Mouse (Mus musculus) retina, embryonic 14.5 days (tissue): ENCODE measurements around the gene Hoxd12.

ENCODE experiments used
- DNase-seq: peaks from one replicate; pipeline ENCODE4 v3.0.0-alpha.2; 2015; ENCODE audit warnings: low spot score

Hoxd12 gene

GRCm38 (mm10) chr2:74674881-74675665 lies at the start of gene Hoxd12:
TSS of gene Hoxd12 (plus strand) at chr2:74675013.
- DNase-seq: no peak

DNA sequence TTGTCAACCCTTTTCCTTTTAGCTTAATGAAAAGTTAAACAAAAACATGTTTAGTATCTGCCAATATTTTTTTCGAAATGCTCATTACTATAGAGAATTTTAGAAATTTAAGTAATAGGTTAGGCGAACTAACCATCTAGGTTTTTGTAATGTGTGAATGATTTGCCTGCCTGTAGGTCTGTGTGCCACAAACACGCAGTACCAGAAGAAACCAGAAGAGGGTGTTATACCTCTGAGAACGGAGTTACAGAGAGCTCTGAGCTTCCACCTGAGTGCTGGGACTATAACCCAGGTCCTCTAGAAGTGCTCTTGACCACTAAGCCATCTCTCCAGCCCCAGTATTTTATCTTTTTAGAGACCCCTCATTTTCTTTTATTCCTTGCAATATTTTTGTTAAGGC lies 39.4 kb upstream of the Hoxd12 start:
- no peak for DNase-seq

GRCm38 (mm10) chr2:74642431-74642830 lies 32.4 kb upstream of the Hoxd12 start:
- DNase-seq: no peak

GRCm38 (mm10) chr2:74645631-74646030 lies 29.2 kb upstream of the Hoxd12 start:
- DNase-seq: no peak

DNA sequence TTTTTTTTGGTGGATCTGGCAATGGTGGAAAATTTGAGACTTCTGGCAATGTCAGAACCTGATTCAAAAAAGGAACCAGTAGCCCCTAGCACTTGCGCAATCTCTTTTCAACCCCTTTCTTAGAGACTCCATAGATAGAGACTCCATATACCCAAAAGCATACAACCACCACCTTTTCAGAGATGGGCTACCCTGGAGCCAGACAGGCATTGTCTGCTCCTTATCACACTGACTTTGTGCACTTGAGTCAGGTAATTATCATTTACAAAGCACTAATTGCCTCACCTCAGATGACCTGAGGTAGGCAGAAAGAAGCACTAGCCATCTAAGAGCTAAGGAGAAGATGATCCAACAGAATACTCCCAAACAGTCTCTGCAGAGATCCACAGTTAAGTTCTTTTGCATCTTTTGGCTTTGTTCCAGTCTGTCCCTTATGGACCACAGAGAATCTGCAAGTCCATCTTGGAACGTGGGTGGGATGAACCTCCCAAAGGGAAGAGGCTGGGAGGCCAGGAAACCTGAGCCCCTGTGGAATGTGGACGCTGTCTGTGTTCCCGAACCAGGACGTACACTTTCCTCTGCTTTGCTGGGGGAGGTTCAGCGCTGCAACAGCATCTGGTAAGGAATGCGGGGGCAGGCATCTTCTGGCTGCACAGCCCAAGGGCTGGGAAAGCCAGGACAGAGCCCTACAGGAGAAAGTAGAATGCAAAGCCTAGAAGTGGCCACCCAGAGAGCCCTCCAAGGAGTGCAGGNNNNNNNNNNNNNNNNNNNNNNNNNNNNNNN lies 27.5 kb upstream of the Hoxd12 start:
- DNase-seq: no peak

GRCm38 (mm10) chr2:74652996-74653340 lies 21.8 kb upstream of the Hoxd12 start:
- DNase-seq: peak; percentile 40

DNA sequence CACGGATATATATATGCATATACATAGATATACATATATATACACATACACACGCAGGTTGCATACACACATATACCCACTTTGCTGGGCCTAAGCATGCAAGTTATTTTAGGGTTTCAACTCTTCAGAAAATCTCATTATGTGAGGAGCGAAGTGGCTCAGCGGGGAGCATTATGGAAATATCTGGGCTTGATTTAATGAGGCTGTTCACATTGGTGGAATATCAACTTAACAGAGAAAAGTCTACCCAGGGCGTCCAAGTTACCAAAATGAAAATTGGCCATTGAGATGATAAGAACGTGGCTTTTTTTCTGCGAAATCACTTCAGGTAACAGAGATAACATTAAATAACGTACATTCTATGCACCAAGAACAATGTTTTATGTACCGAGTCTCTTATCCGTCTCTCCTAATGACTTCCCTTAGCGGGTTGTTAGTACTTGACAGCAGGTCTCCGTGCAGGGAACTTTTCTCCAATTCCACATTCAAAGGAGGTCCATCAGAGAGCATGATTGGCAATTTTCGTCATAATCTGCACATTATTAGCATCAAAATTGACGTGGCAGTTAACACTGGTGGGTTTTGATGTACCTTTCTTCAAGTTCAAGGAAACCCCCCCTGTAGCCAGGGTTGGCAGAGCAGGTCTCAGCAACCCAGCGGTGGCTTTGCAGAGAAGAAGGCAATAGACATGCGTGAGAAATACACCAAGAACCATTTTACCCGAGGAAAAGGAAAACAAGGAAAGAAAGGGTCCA lies 20.9 kb upstream of the Hoxd12 start:
- peak; percentile 45 for DNase-seq

DNA sequence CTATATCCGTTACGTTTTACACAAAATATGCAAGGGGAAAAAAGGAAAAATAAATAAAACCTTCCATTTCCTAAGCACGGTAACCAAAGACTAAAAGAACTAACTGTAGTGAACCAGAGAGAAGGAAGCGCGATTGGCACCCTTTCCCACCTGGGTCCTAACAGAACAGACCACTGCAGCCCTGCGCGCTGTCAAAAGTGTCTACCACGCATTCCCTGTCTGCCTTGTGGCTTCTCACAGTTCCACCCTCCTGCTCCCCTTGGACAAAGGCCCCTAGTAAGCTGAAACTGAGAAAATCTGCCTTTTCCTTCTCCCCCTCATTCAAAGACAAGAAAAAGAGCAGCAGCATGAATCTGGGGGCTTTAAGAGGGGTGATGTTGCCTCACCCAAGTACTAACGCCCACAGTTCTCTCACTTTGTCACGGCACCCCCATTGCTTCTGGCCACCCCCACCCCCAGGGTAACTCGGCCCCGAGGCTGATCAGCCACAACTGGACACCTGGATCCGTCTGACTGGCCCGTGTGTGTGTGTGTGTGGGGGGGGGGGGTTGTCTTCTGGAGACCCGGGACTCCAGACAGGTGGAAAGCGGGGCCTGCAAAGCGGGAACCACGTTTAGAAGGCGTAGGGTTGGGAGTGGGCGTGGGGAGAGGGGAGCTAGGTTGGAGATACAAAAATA lies 19.9 kb upstream of the Hoxd12 start:
- peak; percentile 15 for DNase-seq

GRCm38 (mm10) chr2:74655420-74655781 lies 19.4 kb upstream of the Hoxd12 start:
- peak; percentile 60 for DNase-seq

GRCm38 (mm10) chr2:74655821-74656631 lies 18.8 kb upstream of the Hoxd12 start:
- peak; percentile 66 for DNase-seq

GRCm38 (mm10) chr2:74656632-74657021 lies 18.2 kb upstream of the Hoxd12 start:
- no peak for DNase-seq

GRCm38 (mm10) chr2:74657251-74658023 lies 17.4 kb upstream of the Hoxd12 start:
- peak; percentile 56 for DNase-seq

DNA sequence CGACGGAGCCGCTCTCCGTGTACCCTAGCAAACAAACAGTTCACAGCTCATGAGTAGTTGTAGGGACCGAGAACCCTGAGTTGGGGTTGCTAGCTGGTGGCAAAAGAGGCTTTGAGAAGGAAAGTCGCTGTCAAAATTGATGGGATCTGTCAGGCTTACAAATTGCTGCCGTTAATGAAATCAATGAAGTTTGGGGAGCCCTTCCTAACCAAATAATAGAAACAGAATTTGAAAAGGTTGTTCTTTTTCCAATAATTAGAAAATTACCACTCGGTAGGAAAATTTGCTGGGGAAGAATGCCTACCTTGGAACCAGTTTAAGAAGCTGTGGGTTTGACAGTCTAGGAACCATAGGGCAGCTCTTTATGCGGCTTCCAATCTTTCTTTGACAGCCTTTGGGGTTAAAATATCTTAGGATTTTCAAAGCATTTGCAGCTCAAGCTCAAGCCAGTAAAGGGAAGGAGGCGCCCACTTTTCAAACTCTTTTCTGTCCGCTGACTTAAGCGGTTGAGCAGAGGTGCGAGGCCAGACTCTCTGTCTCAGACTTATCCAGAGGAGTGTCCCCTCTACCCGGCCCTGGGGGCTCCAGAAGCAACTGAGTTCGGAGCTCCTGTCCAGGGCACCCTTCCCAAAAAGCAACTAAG lies 16.7 kb upstream of the Hoxd12 start:
- DNase-seq: peak; percentile 42

GRCm38 (mm10) chr2:74658667-74659371 lies 16.0 kb upstream of the Hoxd12 start:
- DNase-seq: peak; percentile 45

GRCm38 (mm10) chr2:74659507-74660005 lies 15.3 kb upstream of the Hoxd12 start, which contains the start of gene Evx2:
TSS of gene Evx2 (minus strand) at chr2:74659557.
- peak; percentile 33 for DNase-seq

DNA sequence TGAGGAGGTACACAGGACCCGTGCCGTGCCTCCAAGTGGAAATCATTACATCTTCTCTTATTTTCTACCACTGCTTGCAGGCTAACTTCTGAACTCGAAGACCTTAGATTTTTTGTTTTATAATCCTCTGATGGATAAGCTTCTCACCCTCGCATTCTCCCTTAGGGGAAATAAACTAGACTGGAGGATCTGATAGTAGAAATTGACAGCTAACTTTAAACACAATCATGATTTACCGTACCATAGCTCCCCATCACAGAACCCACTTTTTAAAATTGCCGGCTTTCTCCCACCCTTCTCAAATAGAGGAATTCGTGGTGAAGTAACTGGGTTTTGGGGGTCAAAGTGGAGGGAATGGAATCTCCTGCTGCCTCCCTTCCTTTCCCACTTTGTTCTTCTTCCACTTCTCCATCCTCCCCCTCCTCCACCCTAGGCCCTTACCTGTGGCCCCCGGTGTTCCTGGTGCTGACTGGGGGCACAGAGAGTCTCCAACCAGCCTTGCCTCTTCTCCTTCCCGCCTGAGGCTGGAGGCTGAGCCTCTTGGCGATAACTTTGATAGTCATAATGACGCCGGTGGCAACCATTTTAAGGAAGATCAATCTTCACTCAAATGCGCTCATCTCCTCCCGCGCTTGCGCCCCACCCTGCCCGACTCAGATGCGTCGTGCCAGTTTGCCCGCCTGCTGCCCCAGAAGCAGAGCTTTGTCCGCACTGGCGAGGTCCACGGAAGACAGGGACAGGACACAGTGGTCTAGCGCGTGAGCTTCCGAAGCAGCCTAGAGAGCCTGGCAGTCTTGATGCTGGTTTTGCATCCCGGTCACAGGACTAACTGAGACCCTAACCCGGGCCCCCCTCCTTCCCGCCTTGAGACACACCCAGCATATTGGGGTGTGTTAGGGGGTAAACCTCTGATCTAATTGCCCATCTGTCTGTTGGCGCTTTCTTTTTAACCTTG lies 14.1 kb upstream of the Hoxd12 start:
- peak; percentile 31 for DNase-seq

- peak; percentile 87 for DNase-seq
Measured at GRCm38 (mm10) chr2:74661685-74662084, 13.1 kb upstream of the Hoxd12 start.
